Mouse (Mus musculus) yolk sac, embryonic 10.5 days (tissue): ENCODE data around the gene Xlr.
A peak's percentile ranks its signal among the peaks of the same experiment; 100 is the strongest.
"Not testable (repeated sequence)": the region's sequence is repeated elsewhere in the genome, so short reads cannot be mapped to it uniquely, and the experiment has no call there.

Experiments used
- DNase-seq: peaks from one replicate; pipeline ENCODE4 v3.0.0-alpha.2; 2017; ENCODE audit warnings: low spot score

Gene Xlr

GRCm38 (mm10) chrX:53797519-53797918 lies at the start of gene Xlr:
Gene Xlr (minus strand): TSS chrX:53797706.
- DNase-seq, result not testable (repeated sequence)

- no peak for DNase-seq
Observed at GRCm38 (mm10) chrX:53799074-53799473, 1.6 kb upstream of the Xlr start.

- peak; percentile 44 for DNase-seq
Observed at GRCm38 (mm10) chrX:53776276-53776675, 21.2 kb downstream of the Xlr start, which contains the start of gene Zfp36l3. Gene Zfp36l3 (minus strand): TSS chrX:53776394.

GRCm38 (mm10) chrX:53757736-53758135 lies 39.8 kb downstream of the Xlr start, which contains the start of gene 1700013H16Rik:
Gene 1700013H16Rik (minus strand): TSS chrX:53757831.
- DNase-seq, result no peak

GRCm38 (mm10) chrX:53752851-53753250 lies 44.7 kb downstream of the Xlr start:
- DNase-seq, result no peak

GRCm38 (mm10) chrX:53728967-53729366 lies 68.5 kb downstream of the Xlr start:
- no peak for DNase-seq
